Mouse (Mus musculus) bone marrow macrophage, adult 2 months (primary cell): ENCODE measurements around the gene 1700020N01Rik.

ENCODE experiments used
- CTCF ChIP-seq: IDR thresholded peaks from 2 replicates; pipeline ENCODE4 v1.5.1; 2012; ENCODE audit warnings: low read depth, mild to moderate bottlenecking, low read length, moderate library complexity
- POLR2A ChIP-seq: IDR thresholded peaks from 2 replicates; pipeline ENCODE4 v1.6.1; 2012; ENCODE audit warnings: mild to moderate bottlenecking, low read depth, low read length, borderline replicate concordance

GRCm38 (mm10) chr10:21668976-21669375, 76.0 kb downstream of the 1700020N01Rik start:
- TF ChIP-seq POLR2A (no peak), CTCF (no peak)
